Mouse (Mus musculus): ENCODE measurements at regions not wholly inside any gene's neighbourhood (a gene's known extent, or its start where the extent isn't known, plus 50 kb on each side); places are given as distances from the start of the nearest gene placed in this dataset.
A peak's percentile ranks its signal among the peaks of the same experiment; 100 is the strongest.

GRCm38 (mm10) chr6:31995977-31996376 is 54.1 kb upstream of the 1700012A03Rik start:
- DNase-seq: no peak

DNA sequence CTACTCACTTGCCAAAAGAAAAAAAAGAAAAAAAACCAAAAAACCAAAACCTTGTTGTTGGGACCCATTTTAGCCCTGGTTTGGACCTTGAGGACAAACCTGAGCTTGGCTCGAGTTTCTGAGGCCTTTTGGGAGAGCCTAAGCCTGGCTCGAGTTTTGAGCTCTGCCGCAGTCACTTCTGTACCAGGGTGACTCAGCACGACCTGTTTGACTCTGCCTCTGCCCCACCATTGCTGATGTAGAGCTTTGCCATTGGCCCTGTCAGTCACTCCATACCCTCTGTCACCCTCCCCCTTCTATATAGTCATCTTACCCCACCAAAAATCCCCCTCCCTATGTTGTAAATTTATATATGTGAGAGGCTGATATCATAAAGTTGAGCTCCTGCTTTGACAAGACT is 54.8 kb upstream of the 1700012A03Rik start:
- no peak for DNase-seq

GRCm38 (mm10) chr6:31985698-31986097 is 64.3 kb upstream of the 1700012A03Rik start:
- no peak for DNase-seq

DNA sequence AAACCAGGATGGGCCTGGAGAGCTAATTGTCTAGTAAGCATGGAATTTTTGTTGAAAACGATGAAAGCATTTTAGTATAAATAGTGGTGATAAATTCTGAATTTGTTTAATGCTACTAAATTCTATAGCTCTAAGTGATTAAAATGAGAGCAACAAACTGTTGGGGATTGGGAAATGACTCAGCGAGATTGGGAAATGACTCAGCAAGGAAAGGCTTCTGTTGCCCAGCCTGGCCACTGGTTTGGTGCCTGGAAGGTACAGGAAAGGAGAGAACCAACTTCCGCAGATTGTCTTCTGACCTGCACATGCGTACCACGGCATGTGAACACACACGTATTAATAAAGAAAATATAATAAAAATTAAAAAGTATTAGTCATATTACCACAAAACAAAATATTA is 73.3 kb upstream of the 1700012A03Rik start:
- no peak for DNase-seq

DNA sequence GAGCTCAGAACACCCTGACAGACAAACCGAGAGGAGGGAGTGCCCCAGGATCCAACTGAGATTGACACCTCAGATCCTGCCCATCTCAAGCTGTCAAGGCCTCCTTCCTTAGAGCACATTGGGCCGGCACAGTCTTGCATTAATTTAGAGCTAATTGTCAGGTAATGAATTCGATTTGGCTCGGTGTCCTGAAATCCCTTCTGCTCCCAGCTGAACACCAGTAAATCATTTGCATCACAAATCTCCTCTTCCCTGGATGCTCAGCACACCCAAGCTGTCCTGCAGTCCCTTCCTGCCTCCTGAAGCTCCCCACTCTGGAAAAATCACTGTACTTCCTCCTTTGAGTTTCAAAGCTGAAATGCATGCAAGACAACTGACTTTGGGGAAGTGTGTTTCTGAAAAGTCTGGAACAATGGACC is 102.0 kb upstream of the 1700012A03Rik start:
- no peak for DNase-seq

DNA sequence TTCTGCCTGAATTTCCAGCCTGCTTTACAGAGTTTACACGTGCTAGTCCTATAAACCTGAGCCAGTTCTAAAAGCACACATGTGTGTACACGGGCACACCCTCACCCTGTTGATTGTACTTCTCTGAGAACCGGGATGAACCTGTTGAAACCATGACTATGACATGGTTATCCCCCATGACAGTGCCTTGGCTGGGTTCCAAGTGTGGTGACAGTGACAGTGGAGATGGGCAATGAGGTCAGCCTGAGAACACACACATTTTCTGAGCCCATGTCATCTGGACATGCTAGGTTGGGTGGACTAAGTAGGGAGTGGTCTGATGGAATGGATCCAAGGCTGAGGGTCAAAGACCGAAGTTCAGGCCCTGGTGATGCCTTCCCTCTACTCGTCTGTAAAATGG is 103.5 kb upstream of the 1700012A03Rik start:
- no peak for DNase-seq

GRCm38 (mm10) chr6:31945347-31945746 is 104.7 kb upstream of the 1700012A03Rik start:
- DNase-seq: no peak

DNA sequence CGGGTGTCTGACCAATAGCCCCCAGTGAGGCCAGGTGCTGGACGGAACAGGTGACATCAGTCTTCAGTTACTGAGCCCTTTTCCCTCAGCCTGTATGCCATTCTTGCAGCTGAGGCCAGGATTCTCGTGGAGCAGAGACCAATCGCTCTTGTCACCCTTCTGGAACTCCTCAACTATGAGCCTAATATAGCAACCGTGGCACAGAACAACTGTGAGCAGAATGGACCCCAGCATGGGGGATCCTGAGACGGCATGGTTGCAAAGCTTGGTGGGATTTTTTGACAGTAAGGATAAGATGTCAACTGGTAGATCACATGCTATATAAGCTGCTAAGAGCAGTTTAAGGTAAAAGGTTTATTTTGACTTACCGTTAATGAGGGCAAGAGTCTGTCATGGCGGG is 105.5 kb upstream of the 1700012A03Rik start:
- DNase-seq: no peak

- DNase-seq: no peak
Measured at GRCm38 (mm10) chr6:31942696-31943095, 107.3 kb upstream of the 1700012A03Rik start.

DNA sequence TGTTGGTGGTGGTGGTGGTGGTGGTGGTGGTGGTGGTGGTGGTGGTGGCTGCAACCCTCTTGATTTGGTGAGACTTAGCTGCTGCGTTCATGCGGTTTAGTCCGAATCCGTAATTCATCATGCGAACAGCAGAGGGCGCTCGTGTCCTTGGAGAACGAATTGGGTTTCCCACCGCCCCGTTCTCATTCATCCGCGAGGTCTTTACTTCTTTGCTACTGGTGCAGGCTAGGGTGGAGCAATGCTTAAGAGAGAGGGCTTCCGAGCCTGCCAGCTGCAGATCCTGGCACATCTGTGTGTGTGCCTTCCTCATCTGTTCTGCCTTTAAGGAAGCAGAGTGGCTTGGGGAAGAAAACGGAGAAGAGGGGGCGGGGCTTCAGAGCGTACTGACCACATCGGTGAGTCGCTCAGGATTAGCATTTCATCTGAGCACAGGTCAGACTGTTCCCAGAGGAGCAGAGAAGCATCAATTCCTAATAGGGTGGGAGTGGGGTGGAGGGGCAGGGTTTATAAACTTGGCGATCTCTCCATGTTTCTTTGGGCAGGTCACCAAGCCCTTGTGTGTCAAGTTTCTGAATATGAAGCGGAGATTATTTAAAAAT is 111.7 kb upstream of the 1700012A03Rik start:
- peak; percentile 55 to 60 for DNase-seq

GRCm38 (mm10) chr6:31937146-31937545 is 112.9 kb upstream of the 1700012A03Rik start:
- DNase-seq: no peak

DNA sequence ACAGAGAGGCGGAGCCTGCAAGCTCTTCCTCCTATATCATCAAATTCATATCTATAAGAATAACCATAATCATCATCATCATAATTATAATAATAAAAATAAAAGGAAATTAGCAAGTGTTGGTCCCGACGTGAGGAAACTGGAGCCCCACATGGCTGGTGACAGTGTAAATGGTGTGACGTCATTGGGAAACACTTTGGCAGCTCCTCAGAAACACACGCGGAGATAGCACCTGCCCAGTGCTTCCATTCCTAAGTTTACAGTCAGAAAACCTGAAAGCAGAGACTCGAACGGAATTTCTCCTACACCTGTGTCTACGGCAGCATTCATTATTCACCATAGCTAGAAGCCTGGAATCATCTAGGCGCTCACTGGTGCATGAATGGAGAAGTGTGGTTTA is 115.2 kb upstream of the 1700012A03Rik start:
- no peak for DNase-seq

- DNase-seq: no peak
Measured at GRCm38 (mm10) chr6:31933956-31934355, 116.1 kb upstream of the 1700012A03Rik start.

GRCm38 (mm10) chr6:31933364-31933763 is 116.7 kb upstream of the 1700012A03Rik start:
- DNase-seq: no peak

GRCm38 (mm10) chr6:31931116-31931515 is 118.9 kb upstream of the 1700012A03Rik start:
- no peak for DNase-seq

- DNase-seq: no peak
Measured at GRCm38 (mm10) chr6:31929165-31929564, 120.9 kb upstream of the 1700012A03Rik start.

DNA sequence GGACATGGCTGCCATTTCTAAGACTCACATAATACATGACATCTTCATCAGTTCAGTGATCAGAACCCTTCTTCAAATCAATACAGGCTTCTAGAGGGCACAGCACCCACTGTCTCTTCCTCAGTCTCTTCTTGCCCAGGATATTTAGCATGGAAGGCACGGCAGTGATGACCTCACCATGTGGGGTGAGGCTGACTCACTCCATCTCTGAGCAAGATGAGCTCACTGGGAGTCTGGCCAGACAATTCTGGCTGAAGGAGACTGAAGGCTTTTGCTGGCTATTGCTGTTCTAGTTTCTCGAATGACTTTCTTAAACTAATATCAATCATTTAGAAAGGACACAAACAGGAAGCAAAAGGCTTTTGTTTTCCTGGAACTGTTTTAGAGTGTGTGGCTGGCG is 122.9 kb upstream of the 1700012A03Rik start:
- peak in 1 of 2 experiments; percentile 4 for DNase-seq

- no peak for DNase-seq
Measured at GRCm38 (mm10) chr6:31924669-31925046, 125.4 kb upstream of the 1700012A03Rik start.

DNA sequence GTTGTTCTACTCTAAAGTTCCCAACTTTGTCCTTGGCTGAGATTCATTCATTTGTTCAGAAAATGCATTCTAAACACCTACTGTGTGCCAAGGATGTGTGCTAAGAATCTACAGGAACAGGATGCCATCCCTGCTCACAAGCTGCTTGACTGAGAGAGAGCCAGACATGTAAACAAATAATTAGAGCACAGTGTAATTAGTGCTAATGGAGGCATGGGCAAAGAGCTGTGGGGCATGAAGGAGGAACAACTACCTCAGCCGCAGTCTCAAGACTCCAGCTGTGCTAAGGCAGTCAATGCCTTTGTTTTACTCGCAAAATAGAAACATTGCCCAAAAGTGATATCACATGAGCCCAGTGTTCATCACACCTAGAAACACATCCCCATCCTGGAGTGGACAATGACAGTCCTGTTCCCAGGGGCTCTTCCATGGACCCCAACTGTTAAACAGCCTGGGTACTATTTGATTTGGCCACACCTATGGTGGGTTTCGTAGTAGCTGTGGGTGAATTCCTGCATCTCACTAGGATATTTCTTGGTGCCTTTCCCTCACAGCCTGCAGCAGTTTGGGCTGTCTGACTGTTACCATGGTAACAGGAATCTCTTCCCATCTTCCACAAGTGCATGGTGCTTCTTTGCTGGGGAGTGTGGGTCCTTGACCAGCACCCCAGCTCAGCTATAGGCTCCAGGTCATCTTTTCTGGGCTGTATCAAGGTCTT is 125.9 kb upstream of the 1700012A03Rik start:
- no peak for DNase-seq

DNA sequence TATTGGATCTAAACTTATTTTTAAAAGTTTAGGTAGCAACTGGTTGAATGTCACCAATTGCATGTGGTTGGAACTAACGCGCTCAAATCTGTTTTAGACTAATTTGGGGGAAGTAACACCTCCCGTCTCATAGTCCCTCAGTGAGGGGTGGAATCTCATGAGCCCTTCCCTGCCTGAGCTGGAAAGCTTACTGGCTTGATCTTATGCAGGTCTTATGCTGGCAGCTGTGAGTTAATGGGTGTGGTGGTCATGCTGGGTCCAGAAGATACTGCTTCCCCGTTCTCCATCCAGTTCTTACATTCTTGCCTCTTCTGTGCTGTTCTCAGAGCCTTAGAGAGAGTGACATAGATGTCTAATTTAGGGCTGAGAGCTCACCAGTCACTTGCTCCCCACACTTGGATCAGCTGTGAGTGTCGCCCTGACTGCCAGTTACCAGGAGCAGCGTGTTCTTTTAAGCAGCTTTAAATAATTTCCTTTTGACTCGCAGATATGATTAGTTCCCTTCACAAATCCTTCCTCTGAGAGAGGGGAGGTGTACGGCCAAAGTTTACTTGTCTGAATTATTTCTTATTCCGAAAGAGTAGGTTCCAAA is 128.4 kb upstream of the 1700012A03Rik start:
- no peak for DNase-seq

- DNase-seq: no peak
Measured at GRCm38 (mm10) chr6:31917411-31918131, 132.5 kb upstream of the 1700012A03Rik start.

DNA sequence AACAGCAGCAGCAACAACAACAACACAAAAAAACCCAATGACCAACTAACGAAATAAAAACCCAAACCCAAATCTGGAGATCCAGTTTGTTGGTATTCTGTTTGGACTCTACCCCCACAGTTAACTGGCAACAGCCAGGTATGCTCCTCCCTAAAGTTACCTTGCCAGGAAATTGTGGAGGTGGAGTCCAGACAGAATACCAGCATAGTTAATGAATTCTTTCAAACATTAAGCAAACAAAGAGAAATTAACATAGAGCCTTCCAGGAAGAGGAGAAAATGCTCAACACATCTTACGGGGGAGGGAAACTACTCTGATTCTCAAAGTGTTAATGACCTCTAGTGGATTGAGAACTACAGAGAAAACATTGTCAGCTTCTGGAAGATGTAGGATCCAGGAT is 148.3 kb upstream of the 1700012A03Rik start:
- no peak for DNase-seq

- DNase-seq: no peak
Measured at GRCm38 (mm10) chr6:31899055-31899454, 151.0 kb upstream of the 1700012A03Rik start.

DNA sequence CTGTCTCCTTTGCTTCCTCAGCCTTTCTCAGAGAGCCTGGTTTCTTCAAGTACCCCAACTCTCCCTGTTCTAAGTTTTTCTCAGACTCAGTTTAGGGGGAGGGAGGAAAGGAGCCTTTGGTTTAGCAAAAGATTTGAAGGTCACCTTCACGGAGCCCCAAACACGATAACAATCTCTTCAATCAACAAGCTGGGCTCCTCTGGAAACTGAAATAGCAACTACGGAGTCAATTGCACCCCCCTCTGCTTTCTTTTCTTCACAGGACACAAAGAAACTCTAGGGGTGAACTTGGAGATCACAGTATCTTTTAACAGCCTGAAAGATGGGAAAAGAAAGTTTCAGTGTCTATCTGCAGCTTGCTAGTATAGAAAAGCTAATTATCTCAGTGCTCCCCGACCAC is 151.4 kb upstream of the 1700012A03Rik start:
- no peak for DNase-seq

All from lung, adult 18-20 months (tissue).